Mouse (Mus musculus) brain, embryonic 14.5 days (tissue): Measurements from ENCODE around the gene Castor1.
A peak's percentile ranks its signal among the peaks of the same experiment; 100 is the strongest.

Experiments
- CTCF ChIP-seq: fragments of 200-500 bp; IDR thresholded peaks from 2 replicates; pipeline ENCODE4 v1.5.1; 2012; ENCODE audit warnings: inconsistent platforms, mild to moderate bottlenecking, moderate library complexity, borderline replicate concordance; ENCODE audit not compliant: insufficient read depth, insufficient read length; ENCODE audit errors: extremely low read depth
- POLR2A ChIP-seq: fragments of 200-500 bp; IDR thresholded peaks from 2 replicates; pipeline ENCODE4 v1.6.1; 2012; ENCODE audit warnings: mild to moderate bottlenecking, inconsistent platforms, borderline replicate concordance; ENCODE audit not compliant: poor library complexity, insufficient read depth, insufficient read length, severe bottlenecking; ENCODE audit errors: extremely low read depth

- TF ChIP-seq POLR2A (no peak), CTCF (peak; percentile 36; the same call in 1 of the 2 replicates)
Observed at GRCm38 (mm10) chr11:4270744-4271459, 52.9 kb downstream of the Castor1 start.
